Mouse (Mus musculus): ENCODE measurements around the gene P2rx5. TPM values are rescaled to one million over a fixed set of nuclear protein-coding genes. Genes with fewer than 3 reads are reported as not detected.

Gene P2rx5
- total RNA-seq (2021), result 1 to 10 TPM; 2.5 to 2.6 TPM

- DNase-seq (ENCODE audit: extremely low spot score in 1 of 2, low spot score in 1 of 2), result peak in 1 of 2 experiments; percentile 10
These were observed at the start of gene P2rx5 for GRCm38 (mm10) chr11:73159957-73160810. Gene P2rx5, plus strand, starts transcription at chr11:73160421.

GRCm38 (mm10) chr11:73111414-73111813 is 48.8 kb upstream of the P2rx5 start:
- DNase-seq (ENCODE audit: extremely low spot score in 1 of 2, low spot score in 1 of 2), result no peak

GRCm38 (mm10) chr11:73126495-73126894 is 33.7 kb upstream of the P2rx5 start:
- no peak for DNase-seq (ENCODE audit: extremely low spot score in 1 of 2, low spot score in 1 of 2)

DNA sequence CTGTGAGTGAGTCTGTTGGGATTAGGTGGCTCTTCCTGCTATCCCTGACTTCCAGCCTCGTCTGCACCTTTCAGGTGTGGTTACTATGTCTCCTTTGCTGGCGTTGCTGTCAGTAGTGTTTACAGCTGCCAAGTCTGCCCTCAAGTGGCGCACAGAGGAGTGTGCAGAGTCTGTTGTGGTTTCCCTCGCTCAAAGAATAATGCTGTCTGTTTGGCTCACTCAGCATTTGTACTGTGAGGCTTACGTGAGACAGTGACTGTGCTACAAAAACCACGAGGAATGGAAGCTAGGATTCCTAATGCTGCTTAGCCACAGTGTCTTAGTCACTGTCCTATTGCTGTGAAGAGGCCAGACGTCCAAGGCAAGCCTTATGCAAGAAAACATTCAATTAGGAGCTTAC is 29.2 kb upstream of the P2rx5 start:
- no peak for DNase-seq (ENCODE audit: extremely low spot score in 1 of 2, low spot score in 1 of 2)

- no peak for DNase-seq (ENCODE audit: extremely low spot score in 1 of 2, low spot score in 1 of 2)
These were observed 27.2 kb upstream of the P2rx5 start for GRCm38 (mm10) chr11:73132999-73133398.

DNA sequence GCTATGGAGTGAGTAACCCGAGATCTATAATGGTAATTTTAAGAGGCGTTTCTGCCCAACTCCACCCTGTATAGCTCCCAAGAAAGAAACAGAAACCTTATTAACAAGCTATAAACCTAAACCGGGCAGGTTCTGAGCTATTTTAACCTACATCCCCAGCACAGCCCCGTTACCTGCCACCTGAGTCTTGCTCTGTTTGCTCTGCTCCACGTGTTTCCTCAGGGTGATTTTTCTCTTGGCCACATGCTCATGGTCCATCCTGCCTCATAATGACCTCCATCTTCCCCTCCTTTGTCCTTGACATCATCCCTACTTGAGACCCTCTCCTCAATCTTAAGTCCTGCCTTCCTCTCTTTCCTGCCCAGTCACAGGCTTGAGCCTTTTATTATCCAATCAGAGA is 26.0 kb upstream of the P2rx5 start:
- DNase-seq (ENCODE audit: extremely low spot score in 1 of 2, low spot score in 1 of 2), result no peak

DNA sequence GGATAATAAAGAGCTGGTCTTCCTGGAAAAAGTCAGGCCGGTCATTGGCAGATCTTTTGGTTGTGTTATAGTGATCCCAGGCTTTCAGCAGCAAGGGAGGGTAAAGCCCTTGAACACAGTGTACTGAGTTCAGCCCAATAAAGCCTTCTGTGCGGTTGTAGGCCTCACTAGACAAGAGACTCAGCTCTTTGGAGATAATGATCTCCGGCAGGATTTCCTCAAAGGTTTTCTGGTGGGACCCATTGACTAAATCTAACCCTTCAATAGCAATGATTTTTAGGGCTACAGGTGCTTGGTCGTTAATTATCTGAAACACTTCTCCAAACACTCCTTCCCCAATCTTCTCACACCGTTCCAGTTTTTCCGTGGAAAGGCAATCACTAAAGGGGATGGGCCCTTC is 23.6 kb upstream of the P2rx5 start:
- no peak for DNase-seq (ENCODE audit: extremely low spot score in 1 of 2, low spot score in 1 of 2)

GRCm38 (mm10) chr11:73137116-73137515 is 23.1 kb upstream of the P2rx5 start:
- no peak for DNase-seq (ENCODE audit: extremely low spot score in 1 of 2, low spot score in 1 of 2)

- DNase-seq (ENCODE audit: extremely low spot score in 1 of 2, low spot score in 1 of 2), result peak; percentile 84 to 90
These were observed 22.4 kb upstream of the P2rx5 start, which contains the start of gene Haspin for GRCm38 (mm10) chr11:73137591-73138501. Gene Haspin, minus strand, starts transcription at chr11:73138294.

DNA sequence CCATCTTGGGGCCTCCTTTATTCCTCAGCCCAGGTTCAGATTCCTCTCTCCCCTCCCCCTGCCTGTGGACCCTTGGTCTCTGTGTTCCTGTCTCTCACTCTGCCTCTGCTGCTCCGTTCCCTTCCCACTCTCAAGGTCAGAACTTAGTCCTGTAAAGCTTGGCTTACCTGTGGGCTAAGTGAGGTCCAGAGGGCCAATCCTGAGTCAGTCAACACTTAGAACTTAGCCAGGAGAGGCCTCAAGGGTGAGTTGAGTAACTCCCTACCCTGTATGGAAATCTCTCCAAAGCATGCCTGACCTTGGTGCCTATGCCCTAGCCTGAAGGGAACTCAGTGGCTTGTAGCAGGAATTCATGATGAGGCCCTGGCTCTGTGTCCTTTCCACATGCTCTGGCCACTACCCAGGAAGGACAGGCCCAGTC is 15.9 kb upstream of the P2rx5 start:
- DNase-seq (ENCODE audit: extremely low spot score in 1 of 2, low spot score in 1 of 2), result no peak

- DNase-seq (ENCODE audit: extremely low spot score in 1 of 2, low spot score in 1 of 2), result no peak
These were observed 13.9 kb upstream of the P2rx5 start for GRCm38 (mm10) chr11:73146026-73146974.

DNA sequence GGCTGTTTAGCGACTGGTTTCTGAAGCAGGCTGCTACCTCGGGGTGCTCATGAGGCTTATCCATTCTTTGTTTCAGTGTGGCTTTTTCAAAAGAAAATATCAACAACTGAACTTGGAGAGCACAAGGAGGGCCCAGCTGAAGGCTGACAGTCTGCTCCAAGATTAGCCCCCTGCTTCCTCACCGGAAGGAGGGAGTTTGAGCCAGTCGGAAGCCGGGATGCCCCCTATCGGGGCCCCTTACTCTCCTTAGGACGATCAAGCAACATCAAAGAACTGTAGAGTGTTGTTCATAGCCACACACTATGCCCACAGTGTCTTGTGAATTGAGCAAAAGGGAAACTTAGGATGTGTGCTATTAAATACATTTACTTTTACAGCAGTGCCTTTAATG is 13.3 kb upstream of the P2rx5 start:
- no peak for DNase-seq (ENCODE audit: extremely low spot score in 1 of 2, low spot score in 1 of 2)

DNA sequence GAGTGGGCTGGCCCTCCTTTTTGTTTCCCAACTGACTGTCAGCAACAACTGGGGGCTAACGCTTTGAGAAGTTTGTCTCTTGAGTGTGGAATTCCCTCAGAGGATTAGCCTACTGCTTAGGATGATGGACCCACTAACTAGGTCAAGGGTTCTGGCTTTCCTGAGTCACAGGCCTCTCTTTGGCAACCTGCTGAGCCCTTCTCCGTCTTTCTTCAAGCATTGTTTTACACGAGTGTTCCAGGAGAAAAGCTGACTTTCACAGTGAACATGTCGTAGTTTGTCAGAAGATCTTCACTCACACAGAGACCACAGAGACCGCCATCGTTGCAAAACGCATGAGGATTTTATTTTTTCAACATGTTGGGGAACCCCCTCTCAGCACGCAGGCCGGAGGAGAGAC is 12.0 kb upstream of the P2rx5 start:
- no peak for DNase-seq (ENCODE audit: extremely low spot score in 1 of 2, low spot score in 1 of 2)

GRCm38 (mm10) chr11:73155071-73155470 is 5.2 kb upstream of the P2rx5 start:
- DNase-seq (ENCODE audit: extremely low spot score in 1 of 2, low spot score in 1 of 2), result no peak

- DNase-seq (ENCODE audit: extremely low spot score in 1 of 2, low spot score in 1 of 2), result no peak
These were observed 585 bp downstream of the P2rx5 start for GRCm38 (mm10) chr11:73160811-73161200.

DNA sequence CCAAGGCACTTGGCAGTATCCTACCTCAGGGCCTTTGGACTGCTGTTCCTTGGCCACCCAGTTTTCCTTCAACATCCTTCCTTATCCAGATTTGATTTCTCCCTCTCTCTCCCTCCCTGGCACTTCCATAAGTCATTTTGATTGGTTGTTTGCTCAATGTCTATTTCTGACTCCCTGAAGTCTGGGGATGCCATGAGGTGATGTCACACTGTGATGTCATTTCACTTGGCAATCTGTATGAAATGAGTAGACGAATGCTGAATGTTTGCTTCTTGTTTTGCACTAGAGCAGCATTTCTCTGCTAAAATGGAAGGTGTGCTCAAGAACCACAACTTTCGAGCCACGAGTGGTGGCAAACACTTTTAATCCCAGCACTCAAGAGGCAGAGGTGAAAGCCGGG is 1.4 kb downstream of the P2rx5 start:
- DNase-seq (ENCODE audit: extremely low spot score in 1 of 2, low spot score in 1 of 2), result no peak

GRCm38 (mm10) chr11:73162284-73162683 is 2.1 kb downstream of the P2rx5 start:
- no peak for DNase-seq (ENCODE audit: extremely low spot score in 1 of 2, low spot score in 1 of 2)

DNA sequence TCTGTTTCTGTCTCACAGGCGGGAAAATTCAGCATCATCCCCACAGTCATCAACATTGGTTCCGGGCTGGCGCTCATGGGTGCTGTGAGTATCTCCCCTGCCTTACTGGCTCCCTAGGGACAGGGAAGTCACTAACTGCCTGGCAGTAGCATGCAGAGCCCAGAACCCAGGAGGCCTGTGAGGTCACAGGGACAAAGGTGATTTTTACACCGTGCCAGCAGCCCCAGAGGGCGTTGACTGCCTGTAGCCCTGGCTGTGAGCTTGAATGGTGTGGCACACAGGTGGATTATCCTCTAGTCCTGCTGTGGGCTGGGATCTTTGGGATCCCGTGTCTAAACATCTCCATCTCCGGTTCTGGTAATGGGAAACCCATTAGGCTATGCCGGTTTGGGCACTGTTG is 7.8 kb downstream of the P2rx5 start:
- DNase-seq (ENCODE audit: extremely low spot score in 1 of 2, low spot score in 1 of 2), result no peak

DNA sequence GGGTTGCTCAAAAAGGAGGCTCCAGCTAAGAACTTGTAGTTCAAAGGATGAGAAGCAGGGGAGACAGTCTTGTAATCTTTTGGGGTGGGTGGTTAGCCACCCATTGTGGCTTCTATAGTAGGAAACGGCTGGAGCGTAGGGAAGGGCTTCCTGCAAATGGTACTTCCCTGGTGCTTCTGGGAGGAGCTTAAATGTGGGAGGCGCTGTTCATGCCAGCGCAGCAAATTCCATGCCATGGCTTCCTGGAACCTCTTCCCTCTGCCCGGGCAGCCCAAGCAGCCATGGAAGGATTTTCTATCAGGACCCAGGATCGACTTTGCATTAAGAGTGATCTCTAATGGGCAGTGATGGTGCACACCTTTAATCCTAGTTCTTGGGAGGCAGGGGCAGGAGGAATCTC is 8.4 kb downstream of the P2rx5 start:
- DNase-seq (ENCODE audit: extremely low spot score in 1 of 2, low spot score in 1 of 2), result no peak

DNA sequence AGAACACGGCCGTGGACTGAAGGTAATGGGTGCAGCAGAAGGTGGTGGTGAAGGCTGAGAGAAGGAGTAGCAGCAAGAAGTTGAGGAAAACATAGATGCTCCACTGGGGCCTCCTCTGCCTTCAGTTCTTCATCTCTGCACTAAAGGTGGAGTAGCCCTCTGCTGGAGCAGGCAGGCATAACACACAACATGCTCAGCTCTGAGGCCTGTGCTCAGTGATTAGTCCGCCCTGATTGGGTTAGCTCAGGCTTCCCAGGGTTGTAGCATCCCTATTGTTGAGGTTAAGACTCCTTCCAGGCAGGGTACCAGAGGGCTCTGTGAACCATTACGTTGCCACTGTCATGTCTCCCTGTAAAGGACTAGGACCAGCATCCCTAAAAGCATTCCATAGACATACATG is 9.0 kb downstream of the P2rx5 start:
- DNase-seq (ENCODE audit: extremely low spot score in 1 of 2, low spot score in 1 of 2), result peak in 1 of 2 experiments; percentile 74
